Mouse (Mus musculus): ENCODE measurements around the gene Arhgap6.
"Not testable (repeated sequence)": the region's sequence is repeated elsewhere in the genome, so short reads cannot be mapped to it uniquely, and the experiment has no call there.

Gene Arhgap6

DNA sequence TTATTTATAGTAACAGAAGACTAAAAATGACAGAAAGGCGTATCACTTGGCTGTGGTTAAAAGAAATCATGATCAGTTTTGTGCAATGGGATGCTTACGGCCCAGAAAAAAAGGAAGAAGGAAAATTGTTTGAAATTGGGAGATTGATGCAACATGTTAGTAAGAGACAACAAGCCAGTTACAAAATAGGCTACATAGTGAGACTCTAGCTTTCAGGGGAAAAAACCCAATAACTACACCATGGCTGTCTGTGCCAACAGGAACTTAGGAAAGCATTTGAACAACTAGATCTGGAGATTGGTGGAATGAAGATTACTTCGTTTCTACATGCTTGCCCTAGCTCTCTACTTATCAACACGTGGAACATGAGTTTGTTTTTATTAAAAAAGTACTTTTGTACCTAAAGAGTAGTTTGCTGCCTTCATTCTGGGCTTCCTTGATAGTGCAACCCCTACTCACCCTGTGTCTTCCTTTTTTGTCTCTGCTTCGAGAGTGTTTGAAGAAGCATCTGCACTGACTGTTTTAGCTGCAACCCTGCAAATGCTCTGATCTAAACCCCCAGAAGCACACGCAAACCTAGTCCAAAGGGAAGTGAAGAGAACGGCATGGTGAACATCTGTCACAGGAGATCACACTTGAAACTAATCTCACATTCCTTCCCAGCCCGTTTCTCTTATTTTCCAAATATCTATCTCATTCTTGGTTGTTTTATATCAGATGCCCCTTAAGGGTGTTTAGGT lies 468.7 kb downstream of the Arhgap6 start:
- ChIA-PET POLR2A (no interaction called here), CTCF (no interaction called here)

DNA sequence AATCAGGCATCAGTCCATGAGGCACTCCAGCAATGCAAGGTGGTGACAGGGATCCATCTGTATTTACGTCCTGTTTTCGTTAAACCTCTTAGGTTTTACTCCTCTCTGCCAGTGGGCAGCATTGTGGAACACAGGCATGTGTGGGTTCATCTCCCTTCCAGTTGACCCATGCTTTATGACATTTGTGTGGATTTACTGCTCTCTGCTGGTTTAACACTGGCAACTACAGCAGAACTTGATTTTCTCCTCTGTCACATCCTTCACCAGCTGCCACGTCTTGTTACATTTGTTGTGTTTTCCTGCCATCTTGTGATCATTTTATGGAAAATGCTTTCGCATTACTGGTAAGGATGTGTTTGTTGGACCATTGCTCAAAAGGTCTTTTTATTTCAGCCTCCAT lies 504.7 kb downstream of the Arhgap6 start:
- ChIA-PET POLR2A (no interaction called here), CTCF (no interaction called here)

DNA sequence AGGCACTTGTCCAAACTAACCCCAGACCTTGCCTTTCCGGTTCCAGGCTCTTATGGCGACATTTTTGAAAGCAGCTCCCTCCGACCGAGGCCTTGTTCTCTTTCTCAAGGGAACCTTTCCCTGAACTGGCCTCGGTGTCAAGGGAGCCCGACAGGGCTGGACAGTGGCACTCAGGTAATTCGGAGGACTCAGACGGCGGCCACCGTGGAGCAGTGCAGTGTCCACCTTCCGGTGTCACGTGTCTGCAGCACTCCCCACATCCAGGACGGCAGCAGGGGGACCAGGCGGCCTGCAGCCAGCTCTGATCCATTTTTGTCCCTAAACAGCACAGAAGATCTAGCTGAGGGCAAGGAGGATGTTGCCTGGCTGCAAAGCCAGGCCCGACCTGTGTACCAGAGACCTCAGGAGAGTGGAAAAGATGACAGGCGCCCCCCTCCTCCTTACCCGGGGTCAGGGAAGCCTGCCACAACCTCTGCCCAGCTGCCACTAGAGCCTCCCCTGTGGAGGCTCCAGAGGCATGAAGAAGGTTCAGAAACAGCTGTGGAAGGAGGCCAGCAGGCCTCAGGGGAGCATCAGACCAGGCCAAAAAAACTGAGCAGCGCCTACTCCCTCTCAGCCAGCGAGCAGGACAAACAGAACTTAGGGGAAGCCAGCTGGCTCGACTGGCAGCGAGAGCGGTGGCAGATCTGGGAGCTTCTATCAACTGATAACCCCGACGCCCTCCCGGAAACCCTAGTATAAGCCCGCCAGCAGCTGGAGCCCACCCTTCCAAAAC lies 507.6 kb downstream of the Arhgap6 start:
- ChIA-PET POLR2A (interaction anchor here in 1 of 4 experiments (1.8 kb wide), 1 partner anchor 13 kb away, joined by 4 read pairs; no protein-coding TSS in a partner anchor), CTCF (no interaction called here)

DNA sequence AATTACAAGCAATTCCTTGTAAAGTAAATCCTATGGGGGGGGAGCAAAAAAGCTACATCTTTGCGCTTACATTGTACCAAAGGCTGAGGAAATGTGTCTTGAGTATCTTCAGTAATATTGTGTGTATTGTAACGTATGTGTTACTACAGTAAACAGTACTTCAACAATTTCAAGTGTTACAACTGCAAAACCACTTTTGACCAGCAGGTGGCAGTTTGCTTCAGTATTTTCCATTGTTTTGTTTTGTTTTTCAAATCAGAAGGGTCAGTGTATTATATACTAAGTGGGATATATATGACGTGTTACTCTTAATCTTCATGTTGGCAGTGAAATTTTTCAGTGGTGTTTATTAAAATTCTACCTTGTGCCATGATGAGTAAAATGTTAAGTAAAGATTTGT lies 509.0 kb downstream of the Arhgap6 start:
- POLR2A ChIA-PET, result no interaction called here

DNA sequence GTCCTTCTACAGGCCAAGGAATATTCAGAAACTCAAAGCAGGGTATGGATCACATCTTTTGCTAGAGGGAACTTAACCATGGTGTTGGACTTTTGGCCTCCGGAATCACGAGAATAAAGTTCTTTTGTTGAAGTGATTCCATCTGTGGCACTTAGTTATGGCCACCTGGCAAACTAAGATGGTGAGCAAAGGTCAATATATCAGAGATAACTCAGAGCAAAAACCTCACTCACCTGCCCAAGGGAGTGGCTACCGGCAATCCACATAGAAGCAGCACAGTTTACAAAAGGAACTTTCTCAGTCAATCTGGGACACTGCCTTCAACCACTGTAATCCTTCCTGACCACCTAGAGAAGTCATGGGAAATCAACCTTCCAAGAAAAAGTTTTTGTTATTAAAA lies 513.7 kb downstream of the Arhgap6 start:
- ChIA-PET CTCF (no interaction called here), POLR2A (interaction anchor here in 1 of 4 experiments (1.1 kb wide), 1 partner anchor 11 kb away, joined by 3 read pairs; the partner anchor contains the start of gene Hccs)

More for the DNA sequence above, 509.0 kb downstream of the Arhgap6 start:
- CTCF ChIA-PET, result interaction anchor here in 2 of 4 experiments (0.6 to 1.0 kb wide), 2 partner anchors 268 to 695 kb away, joined by 3 to 5 read pairs; no protein-coding TSS in a partner anchor

DNA sequence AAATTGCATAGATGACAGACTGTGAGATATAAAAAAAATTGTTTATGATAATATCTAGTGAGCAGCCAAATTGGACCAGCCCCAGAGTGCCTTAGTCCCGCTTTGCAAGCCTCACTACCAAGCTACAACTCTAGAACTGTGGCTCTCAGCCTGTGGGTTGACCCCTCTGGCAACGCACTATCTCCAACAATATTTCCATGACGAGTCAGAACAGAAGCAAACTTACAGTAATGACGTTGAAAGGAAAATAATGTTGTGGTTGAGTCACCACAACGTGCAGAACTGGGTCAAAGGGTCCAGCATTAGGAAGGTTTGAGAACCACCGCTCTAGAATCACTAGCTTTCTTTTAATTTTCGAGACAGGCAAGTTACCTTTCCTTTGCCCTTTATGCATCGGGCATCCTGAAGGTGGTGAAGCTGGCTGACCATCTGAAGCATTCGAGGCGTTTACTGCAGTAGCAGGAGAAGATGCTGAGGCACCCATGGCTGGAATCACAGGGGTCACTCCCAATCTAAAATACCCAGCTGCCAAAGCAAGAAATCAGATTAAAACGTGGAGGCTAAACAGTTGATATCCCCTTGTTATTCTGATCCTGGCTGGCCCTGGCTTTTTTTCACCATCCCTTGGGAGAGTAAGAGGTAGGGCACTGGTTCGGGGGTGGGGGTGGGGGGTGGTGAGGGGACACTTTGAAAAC lies 524.3 kb downstream of the Arhgap6 start:
- CTCF ChIA-PET, result no interaction called here
- POLR2A ChIA-PET, result interaction anchor here in 1 of 4 experiments (0.6 to 1.2 kb wide), 3 partner anchors 8 to 21 kb away, joined by 3 read pairs; no protein-coding TSS in a partner anchor

DNA sequence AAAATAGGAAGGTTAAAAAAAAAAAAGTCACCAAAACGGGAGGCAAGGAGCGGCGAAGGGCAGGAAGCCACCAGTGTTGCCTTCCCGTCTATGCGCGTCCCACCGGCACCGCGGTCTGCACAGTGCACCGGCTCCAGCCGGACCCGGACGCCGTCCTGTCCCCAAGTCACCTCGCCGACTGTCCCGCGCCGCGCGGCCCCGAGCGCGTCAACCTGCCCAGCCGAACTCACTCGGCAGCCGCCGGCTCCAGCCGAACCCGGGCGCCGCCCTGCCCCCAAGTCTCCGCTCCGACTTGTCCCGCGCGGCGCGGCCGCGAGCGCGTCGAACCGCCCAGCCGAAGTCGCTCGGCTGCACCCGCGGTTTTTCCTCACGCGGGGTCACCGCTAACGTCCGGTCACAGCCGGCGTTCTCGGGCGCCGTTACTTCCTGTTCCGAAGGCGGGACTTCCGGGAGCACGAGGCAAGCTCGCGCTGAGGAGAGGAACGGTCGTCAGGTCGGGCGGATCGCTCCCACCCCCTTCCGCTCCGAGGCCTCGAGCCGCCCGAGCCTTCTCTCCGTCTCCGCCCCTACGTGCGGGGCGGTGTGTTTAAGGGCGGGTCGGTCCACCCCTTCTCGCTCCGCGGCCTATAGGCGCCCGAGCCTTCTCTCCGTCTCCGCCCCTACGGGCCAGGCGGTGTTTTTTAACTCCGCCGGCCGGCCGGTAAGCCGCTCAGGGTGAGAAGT lies 525.2 kb downstream of the Arhgap6 start, which contains the start of gene Hccs:
TSS of gene Hccs (minus strand) at position 428 of the 723 bp plus-strand sequence.
- CTCF ChIA-PET, result interaction anchor here in 1 of 4 experiments (0.7 kb wide), 1 partner anchor 14 kb away, joined by 3 read pairs; no protein-coding TSS in a partner anchor

DNA sequence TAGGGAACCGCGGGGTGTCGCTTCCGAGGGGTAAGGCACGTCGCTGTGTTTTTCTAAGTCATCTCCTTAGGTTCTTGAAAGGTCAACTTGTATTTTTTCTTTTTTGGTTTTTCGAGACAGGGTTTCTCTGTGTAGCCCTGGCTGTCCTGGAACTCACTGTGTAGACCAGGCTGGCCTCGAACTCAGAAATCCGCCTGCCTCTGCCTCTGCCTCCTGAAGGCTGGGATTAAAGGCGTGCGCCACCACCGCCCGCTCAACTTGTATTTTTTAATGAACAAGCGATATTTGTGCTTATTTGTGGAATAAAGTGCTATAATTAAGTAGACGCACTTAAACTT lies 525.7 kb downstream of the Arhgap6 start:
- CTCF ChIA-PET, POLR2A ChIA-PET: not testable (repeated sequence)

More for the DNA sequence above, 525.2 kb downstream of the Arhgap6 start, which contains the start of gene Hccs:
- POLR2A ChIA-PET, result interaction anchor here in 1 of 4 experiments (1.2 kb wide), 1 partner anchor 12 kb away, joined by 3 read pairs; no protein-coding TSS in a partner anchor

DNA sequence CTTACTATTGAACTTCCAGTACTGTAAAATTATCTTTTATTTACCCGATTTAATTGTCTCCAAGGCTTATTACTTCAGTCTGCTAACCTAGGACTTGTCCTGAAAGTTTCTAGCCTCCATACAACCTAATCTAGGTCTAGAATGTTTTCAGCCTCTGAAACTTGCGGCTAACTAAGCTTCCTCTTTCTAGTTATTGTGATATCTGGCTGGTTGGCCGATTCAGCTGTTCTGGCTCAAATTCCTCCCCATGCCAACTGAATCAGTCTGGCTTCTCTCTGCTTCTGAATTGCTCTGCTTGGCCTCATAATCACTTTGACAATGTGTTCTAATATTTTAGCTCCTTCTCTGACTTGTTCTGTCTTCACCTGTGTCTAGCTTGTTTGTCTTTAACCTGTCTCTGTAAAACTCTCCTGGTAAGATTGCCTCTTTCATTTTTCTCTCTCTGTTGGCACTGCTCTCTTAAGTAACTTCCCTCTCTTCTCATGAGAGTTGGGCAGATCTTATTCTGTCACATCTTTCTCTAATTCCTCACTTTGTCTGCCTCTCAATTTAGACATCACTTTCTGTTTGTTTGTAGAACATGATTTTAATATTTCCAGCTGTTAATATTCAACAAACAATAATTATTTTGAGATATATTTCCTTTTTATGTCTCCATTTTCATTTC lies 531.2 kb downstream of the Arhgap6 start:
- ChIA-PET CTCF (no interaction called here), POLR2A (no interaction called here)

DNA sequence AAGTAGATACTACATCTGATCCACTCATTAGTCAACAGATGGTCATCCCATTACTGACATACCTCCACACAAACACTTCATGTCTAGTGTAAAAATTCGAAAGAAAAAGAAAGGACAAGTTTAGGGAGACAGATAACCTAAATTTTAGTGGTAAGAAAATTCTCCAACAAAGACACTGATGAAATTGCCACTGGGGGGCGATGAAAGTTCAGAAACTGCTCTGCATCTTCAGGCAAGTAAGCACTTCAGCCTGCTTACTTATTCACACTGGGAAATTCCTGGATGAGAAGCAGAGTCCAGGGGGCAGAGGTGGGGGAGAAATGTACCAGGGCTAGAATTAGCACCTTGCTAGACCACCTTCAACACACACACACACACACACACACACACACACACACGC lies 537.4 kb downstream of the Arhgap6 start:
- ChIA-PET CTCF (no interaction called here), POLR2A (no interaction called here)

DNA sequence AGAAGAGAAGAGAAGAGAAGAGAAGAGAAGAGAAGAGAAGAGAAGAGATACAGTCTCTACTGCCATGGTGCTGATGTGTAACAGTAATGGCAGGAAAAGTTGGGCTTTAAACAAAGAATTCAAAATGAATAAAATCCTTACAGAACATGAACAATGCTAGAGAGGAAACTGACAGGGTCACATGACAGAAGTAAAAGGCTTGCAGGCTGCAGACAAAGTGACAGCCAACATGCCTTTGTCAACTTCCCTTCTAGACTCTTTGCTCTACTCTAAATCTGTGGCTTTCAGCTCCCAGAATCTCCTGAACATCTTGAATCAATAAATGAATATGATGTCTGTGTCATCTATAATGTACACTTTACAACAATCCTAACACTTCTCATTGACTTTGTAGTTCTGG lies 542.7 kb downstream of the Arhgap6 start:
- ChIA-PET POLR2A (no interaction called here), CTCF (no interaction called here)

DNA sequence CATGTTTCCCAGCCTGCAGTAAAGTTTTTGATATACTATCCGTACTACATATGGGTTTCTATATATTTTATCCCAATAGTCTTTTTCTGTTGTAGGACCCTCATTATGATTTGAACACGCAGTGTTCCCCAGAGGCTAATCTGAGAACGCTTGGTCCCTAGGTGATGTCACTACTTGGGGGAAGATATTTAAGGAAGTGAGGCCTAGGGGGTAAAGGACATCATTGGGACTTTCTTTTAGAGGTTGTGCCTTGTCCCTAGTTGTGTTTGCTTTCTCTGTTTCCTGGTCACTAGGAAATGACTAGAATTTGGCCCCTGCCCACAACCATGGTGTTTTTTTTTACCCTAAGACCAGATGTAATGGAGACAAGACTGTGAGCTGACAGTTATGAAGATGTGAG lies 543.3 kb downstream of the Arhgap6 start:
- ChIA-PET POLR2A (no interaction called here), CTCF (no interaction called here)

All from embryonic stem cell, embryonic (primary cell).